Mouse (Mus musculus) lung, postnatal 36 days (tissue): ENCODE results near the gene Map3k7cl.
A peak's percentile ranks its signal among the peaks of the same experiment; 100 is the strongest.

Source experiments
- DNase-seq: peaks from one replicate; pipeline ENCODE4 v3.0.0; 2022; ENCODE audit warnings: mixed read lengths

Map3k7cl gene

DNA sequence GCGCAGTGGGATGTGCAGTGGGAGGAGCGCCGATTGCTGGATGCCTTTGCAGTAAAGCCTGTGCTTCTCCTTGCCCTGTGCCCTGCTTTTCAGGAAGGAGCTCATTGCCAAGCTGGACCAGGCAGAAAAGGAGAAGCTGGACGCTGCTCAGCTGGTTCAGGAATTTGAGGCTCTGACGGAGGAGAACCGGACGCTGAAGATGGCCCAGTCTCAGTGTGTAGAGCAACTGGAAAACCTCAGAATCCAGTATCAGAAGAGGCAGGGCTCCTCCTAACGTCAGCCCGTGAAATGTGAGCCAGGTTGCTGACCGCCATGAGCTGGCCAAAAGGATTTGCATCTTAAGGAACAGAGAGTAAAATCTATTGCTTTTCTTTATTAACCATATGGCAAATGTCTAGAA is 41.0 kb downstream of the Map3k7cl start:
- DNase-seq: no peak

DNA sequence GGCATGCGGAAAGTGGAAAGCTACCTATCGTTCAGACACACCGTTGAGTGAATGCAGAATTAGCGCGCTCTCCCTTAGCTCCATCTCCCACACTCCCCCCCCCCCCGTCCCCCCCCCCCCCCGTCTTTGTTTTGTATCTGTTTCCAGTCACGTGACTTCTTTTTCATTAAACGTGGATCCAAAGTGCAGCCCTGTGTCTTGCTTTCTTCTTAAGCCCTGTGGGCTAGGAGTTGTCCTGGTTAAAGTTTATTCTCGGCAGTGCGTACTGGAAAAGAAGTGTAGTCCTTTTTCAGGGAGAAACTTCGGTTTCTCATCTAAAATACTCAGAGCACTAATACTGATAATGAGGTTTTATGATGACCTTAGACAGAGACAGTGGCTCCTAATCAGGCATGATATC is 42.0 kb downstream of the Map3k7cl start:
- DNase-seq: no peak

DNA sequence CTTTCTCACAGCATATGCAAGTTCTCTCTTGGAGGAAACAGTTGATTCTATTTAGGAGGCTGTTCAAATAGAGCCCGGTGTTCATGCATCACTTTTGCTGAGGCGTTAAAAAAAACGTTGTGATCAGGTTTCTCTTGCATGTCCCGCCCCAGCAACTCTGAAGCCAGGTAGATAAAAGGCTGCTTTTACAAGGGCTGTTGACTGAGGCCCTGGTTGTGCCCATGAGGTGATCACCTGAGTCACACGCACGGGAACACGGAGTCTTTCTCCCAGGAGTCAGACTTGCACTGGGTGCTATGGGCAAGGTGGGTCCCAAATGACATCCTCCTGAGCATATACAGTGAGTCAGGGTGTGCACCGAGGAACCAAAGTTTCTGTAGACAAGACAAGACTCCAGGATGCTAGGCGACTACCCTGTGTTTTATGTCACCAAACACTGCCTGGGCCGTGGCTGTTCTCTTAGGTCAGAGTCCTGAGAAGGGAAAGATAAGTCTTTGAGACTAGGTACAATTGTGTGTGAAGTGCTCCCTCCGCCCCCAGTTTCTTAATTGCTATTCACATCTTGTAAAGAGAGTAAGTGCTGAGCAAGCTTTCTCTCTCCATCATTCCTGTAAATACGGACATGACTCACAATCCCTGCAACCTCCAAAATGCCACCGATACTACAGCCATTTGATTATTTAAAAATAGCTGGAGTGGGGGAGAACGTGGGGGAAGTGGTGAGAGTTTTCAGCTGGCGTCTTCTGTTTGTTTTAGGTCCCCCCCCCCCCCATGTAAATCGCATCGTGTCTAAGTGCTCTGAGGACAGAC is 49.8 kb downstream of the Map3k7cl start:
- no peak for DNase-seq

DNA sequence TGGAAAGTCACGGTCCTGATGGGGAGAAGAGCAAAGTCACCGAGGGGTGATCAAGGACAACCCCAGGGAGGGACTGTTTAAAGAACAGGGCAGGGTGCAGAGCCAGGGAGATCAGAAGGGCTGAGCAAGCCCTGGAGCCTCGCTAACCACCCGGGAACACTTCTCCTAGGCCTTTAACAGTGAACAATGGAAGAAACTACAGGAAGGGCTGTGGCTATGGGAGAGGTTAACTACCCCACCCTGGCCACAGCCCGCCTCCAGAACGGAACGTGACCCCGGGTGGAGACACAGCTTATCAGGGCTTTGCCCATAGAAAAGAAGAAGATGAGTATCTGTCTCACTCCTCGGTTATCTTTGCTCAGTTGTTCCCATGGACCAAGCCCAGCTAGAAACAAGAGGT is 50.9 kb downstream of the Map3k7cl start:
- DNase-seq: no peak

DNA sequence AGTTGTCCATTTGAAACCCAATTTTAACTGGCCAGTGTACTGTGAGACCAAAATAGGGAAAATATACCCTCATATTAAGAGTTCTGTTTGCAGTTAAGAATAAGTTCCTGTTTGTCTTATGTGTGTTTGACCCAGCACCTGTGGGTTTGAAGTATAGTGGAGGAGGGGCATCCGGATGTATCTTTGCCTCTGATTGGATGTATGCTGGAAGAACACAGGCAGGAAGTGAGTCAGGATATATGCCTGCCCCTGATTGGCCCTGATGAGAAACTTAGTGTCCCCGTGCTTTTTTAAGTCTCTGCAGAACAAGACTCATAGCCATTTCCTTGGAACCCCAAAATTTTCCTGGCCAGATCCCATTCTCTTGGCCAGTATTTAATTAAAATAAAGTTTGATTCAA is 51.8 kb downstream of the Map3k7cl start:
- no peak for DNase-seq

DNA sequence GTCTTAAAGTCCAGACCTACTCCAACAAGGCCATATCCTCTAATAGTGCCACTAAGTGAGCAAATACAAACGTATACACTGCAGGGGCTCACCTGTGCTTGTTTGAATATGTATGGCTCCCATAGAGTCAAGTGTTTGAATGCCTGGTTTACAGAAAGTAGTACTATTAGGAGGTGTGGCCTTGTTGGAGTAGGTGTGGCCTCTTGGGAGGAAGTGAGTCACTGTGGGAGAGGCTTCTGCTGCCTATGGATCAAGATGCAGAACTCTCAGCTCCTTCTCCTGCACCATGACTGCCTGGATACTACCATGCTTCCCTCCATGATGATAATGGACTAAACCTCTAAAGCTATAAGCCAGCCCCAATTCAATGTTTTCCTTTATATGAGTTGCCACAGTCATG is 54.3 kb downstream of the Map3k7cl start:
- no peak for DNase-seq

DNA sequence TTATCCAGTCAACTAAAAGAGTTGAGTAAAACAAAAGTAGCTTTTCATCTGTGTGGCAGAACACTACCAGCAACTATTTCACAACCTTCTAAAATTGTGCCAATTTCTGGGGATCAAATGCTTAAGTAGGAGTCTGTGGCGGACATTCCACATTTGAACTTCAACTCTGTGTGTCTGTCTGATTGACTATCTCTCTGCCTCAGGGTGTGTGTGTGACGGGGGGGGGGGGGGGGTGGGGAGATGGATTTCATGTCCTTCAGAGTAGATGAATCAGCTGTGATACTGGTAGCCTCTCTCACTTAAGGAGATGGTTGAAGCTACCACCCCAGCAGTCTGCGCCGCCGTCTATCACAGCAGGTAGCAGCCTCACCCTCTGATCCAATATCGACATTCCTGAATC is 54.8 kb downstream of the Map3k7cl start:
- no peak for DNase-seq

DNA sequence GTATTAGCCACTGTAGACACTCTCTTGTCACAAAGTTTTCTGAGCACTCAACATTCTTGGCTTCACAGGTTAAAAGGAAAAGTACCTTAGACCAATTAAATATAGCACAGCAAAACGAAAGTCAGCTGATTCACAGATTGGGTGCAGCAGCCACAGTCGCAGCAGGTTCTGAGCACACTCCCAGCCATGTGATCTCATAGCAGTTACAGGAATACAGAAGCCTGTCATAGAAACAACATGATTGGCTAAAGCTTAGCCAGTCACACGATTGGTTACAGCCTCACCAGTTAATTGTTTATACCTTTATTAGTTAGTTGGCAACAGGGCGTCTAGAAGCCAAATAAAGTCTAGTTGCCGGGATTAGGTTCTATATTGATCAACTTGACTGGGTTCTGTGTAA is 57.0 kb downstream of the Map3k7cl start:
- DNase-seq: no peak

DNA sequence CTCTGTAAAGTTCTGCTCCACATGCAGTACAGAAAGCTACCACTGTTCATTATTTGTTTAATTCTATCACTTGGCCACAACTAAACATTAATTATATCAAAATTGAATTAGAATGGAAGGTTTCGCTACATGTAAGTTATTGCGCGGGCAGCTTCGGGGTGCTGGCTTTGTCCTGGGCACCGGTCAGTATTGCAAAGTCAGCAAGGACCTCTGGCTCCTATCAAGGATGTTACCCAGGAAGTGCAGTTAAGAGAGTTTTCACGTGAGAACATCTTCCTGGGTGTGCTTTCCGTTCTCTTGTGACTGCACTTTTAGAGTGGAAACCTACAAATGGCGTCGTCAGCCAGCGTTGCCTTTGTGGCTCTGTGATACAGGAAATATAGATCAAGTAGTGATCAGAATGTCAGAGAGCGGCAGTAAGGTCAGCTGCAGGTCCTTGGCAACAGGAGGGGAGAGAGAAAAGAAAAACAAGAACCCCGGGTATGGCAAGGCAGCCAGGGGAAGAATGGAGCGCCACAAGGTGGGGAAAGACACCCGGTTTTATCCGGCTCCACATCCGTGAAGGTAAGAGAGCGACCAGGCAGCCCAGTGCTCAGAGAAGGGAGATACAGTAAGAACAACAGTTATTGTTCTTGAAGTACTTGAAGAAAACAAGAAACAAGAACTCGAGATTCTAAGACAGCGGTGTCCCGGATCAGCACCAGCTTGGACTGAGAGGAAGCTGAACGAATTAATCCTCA is 57.6 kb downstream of the Map3k7cl start:
- no peak for DNase-seq

DNA sequence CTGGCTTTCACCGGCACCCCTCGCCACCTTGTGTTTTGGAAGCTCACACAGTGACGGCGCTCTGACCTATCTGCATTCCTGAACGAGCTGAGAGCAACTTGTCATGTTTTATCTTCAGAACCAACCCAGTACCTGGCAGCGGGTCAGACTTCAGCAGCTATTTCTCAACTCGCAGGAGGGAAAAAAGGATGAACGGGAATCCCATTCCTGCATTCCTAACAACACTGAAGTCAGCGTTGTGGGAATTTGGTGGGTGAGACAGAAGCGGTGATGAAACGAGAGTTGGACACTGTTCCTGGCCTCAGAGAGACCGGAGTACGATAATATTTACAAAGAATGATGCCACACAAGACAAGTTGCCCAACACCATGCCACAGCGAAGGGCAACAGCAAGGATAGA is 58.3 kb downstream of the Map3k7cl start:
- DNase-seq: peak; percentile 58

DNA sequence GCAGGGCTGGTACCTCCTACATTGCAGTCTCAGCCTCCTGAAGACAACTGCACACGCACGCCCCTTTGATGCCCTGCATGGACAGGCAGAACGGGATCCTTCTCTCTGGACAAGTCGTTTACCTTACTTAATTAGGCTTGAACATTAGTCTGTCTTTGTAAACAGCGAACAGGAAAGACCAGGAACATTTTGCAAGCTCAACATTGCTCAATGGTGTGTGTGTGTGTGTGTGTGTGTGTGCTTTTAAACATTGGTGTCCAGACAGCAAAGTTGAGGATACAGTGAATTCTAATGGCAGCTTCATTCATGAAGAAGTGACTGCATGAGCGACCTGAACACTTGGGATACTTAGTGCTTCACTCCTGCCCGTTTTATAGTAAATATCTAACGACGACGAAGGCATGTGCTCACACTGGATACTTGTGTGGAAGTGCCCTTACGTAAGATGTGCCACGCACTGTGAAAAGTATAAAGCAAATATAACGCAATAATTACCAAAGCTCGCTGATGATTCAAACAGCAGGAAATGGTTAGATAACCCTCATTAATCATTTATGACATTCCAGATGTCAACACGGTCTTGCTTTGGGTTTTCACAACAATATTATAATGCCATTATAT is 59.2 kb downstream of the Map3k7cl start:
- DNase-seq: peak; percentile 66

DNA sequence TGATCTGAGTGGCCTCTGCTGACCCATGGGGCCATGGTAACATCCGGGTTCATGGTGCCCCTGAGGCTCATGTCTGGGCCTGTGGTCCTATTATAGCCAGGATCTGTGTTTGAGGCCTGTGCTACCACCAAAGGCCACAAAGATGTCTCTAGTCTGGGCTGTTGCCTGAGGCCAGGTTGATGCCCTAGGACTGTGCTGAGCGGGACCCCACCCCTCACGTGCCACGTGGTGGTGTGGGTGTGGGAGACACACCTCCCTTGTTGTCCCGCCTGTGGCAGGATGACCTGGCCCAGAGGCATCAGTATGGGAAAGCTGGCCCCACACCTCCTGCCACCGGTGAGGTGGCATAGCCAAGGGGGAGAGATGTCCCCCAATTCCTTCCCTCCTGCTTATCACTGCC is 64.2 kb downstream of the Map3k7cl start:
- DNase-seq: no peak

DNA sequence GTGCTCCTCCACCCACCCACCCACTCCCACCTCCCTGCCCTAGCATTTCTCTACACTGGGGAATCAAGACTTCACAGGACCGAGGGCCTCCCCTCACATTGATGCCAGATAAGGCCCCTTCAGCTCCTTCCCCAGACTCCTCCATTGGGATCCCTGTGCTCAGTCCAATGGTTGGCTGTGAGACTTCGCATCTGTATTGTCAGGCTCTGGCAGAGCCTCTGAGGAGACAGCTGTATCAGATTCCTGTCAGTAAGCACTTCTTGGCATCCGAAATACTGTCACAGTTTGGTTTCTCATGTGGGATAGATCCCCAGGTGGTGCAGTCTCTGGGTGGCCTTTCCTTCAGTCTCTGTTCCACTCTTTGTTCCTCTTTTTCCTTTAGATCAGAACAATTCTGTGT is 68.1 kb downstream of the Map3k7cl start:
- no peak for DNase-seq

DNA sequence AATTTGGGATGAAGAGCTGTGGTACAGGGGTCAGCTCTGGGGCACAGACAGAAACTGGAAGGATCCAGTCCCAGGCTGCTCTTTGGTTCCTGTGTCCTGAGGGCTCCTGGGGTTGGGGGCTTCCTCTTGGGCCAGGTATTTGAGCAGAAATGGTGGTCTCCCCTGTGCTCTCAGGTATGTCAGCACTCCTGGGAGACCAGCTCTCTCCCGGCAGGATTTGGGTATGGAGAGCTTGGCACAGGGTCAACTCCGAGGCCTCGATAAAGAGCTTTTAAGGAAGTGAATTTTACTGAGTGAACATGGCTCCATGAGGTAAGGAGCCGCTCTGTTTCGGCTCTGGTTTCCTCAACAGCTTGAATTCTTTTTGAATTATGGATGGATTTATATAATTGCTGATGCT is 70.8 kb downstream of the Map3k7cl start:
- DNase-seq: no peak

DNA sequence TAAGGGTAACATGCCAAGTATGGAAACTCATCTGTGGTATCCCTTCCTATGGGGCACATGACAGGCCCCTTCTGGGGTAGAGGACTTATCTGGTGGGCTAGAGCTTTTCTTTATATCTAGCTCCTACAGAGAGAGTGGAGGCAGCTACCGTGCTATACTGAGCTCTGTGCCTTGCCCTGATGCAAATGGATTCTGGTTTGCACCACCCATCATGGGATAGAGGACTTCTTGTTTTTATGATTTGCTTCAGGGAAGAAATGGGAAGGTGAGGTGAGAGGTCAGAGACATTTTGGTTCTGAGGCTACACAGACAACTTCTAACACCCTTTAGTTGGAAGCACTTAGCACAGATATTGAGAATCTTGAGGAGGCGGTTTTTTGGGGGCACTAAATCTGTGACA is 71.8 kb downstream of the Map3k7cl start:
- DNase-seq: no peak

DNA sequence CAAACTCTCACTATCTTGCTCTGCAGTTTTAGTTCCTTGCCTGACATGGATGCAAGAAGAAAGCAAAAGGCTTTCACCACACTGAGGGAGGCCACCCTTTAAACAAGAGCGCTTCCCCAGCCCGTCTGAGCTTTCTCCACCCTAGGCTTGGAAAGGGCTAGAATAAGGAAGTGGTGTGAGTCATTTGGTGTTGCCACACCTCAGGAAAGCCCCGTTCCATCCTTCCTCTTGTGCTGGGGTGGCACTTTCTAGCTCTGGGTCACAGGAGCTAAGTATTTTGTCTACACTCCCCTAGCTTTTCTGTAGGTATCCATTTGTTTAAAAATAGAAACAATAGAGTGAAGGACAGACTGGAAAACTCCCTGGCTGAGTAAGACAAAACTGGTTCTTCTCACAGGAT is 72.2 kb downstream of the Map3k7cl start:
- DNase-seq: peak; percentile 79

DNA sequence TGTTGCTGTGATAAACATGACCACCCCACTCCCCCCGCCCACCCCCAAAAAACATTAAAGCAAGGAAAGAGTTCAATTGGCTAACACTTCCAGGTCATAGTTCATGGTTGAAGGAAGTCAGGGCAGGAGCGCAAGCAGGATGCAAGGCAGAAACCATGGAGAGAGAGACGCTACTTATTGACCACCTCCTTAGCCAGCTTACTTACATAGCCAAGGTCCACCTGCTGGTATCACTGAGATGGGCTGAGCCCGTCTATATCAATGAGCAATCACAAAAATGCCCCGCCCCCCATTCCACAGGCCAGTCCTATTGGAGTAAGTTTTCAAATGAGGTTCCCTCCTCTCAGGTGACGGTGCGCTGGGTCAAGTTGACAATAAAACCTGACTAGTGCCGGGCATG is 72.7 kb downstream of the Map3k7cl start:
- DNase-seq: no peak

DNA sequence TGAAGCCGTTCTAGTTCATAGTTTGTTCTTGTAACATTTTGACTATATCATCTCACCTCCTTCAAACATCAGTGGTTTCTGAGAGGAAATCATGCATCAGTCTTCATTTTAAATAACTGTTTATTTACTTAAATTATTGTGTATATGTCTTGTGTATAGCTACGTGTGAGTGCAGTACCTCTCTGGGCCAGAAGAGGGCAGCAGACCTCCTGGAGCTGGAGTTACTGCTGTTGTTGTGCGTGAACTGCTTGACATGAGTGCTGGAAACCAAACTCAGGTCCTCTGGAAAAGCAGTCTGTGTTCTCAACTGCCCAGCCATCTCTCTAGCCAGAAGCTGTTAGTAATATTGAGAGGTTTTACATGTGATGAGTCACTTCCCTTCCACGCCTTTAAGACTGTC is 73.6 kb downstream of the Map3k7cl start:
- DNase-seq: no peak

DNA sequence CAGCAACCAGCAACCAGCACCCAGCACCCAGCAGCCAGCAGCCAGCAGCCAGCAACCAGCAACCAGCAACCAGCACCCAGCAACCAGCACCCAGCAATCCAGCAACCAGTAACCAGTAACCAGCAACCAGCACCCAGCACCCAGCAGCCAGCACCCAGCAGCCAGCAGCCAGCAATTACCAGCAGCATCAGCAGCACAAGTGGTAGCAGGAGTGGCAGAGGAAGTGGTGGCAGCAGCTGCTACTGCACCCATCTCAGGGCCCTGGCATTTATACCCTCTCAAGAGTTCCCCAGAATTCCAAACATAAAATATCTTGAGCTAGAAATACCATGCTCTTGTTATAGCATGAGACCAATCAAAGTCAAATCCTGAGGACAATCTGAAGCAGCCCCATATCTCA is 81.6 kb downstream of the Map3k7cl start:
- DNase-seq: no peak

DNA sequence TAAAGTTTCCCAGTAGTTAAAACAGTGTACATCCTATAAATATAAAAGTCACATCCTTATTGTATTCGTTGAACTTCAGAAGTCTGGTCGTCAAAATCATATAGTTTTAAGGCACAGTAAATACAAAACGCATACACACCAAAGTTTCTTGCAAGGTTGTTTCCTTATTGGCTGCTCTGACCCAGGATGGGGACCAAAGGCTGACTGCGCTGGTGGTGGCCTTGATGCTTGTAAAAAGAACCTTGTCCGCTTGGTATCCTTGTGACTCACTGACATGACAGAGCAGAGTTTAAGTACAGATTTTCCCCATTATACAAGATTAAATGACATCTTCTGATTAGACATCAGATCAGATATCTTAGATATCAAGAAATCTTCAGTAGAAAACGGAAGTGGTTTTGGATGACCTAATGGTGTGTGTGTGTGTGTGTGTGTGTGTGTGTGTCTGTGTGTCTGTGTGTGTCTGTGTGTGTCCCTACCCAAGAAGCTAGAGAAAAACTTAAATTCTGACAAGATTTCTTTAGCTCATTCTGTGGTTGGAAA is 82.2 kb downstream of the Map3k7cl start:
- DNase-seq: no peak

DNA sequence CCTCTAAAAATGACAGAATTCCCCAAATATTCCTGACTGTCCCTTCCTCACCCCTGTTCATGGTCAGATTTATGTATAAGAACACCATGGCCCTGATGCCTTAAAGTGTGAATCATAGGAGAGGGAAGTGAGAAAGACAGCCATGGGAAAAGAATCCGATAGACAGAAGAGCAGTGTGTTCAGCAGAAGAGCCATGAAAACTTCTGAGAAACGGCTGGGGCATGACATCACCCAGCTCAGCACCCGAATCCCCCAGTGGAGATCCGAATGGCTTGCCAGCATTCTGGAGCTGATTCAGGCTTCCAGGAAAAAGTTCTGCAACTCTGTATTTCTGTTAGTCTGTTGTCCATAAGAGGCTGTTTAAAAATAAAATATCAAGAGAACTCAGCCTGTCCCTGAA is 82.7 kb downstream of the Map3k7cl start:
- DNase-seq: peak; percentile 16

DNA sequence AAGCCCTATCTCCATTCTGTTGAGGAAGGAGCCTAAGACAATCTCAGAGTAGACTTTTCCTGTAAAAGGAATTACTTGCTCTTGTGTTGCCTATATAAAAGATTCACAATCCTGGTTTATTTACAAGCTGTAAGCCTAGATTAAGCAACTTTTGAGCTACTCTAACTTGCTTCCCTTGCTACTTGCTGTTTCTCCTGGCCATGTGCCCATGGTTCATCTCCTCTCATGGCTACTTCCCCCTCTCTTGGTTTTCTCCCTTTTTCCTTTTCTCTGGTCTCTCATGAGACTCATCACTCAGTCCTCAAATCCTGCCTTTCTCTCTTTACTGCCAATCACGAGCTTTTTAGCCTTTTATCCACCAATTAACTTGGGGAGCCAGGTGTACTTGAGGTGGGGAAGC is 85.0 kb downstream of the Map3k7cl start:
- DNase-seq: peak; percentile 29

DNA sequence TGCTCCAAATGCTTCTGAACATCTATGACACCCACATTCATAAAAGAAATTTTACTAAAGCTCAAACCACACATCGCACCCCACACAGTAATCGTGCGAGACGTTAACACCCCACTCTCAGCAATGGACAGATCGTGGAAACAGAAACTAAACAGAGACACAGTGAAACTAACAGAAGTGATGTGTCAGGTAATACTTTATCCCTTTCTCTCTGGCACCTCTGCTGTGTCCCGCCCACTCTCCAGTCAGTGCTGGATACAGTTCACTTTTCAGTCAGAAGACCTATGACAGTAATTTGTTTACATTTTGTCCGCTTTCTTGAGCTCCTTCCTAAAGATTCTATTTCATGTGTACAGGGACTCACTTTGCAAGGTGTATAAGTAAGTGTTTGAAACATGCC is 89.1 kb downstream of the Map3k7cl start:
- DNase-seq: no peak
